Mouse (Mus musculus) neural tube, embryonic 13.5 days (tissue): ENCODE data around the gene Pex19. TPM values are rescaled to one million over a fixed set of nuclear protein-coding genes. Genes with fewer than 3 reads are reported as not detected.

Experiments
- ATAC-seq: fragments of 200-750 bp; cut with Nextera tagmentation; 2 replicates; pipeline ENCODE4 v1.8.0; 2017; ENCODE audit warnings: low read depth, mild to moderate bottlenecking, moderate TSS enrichment, moderate library complexity
- H3K27ac ChIP-seq: fragments of 300-500 bp; sonication (generic); replicated peaks from 2 replicates; pipeline ENCODE4 v1.5.1; 2015; ENCODE audit warnings: moderate library complexity, mild to moderate bottlenecking, inconsistent platforms
- H3K27me3 ChIP-seq: fragments of 300-500 bp; sonication (generic); 2 replicates; pipeline ENCODE4 v1.6.1; 2015; ENCODE audit warnings: mild to moderate bottlenecking, inconsistent platforms
- H3K36me3 ChIP-seq: fragments of 300-500 bp; sonication (generic); 2 replicates; pipeline ENCODE4 v1.6.1; 2015; ENCODE audit warnings: mild to moderate bottlenecking, inconsistent platforms
- H3K4me1 ChIP-seq: fragments of 300-500 bp; sonication (generic); replicated peaks from 2 replicates; pipeline ENCODE4 v1.6.1; 2015; ENCODE audit warnings: inconsistent platforms
- H3K4me2 ChIP-seq: fragments of 300-500 bp; sonication (generic); 2 replicates; pipeline ENCODE4 v1.6.1; 2015; ENCODE audit warnings: inconsistent platforms, mild to moderate bottlenecking, moderate library complexity
- H3K4me3 ChIP-seq: fragments of 300-500 bp; sonication (generic); 2 replicates; pipeline ENCODE4 v1.5.1; 2015; ENCODE audit warnings: mild to moderate bottlenecking, inconsistent platforms
- H3K9ac ChIP-seq: fragments of 300-500 bp; sonication (generic); 2 replicates; pipeline ENCODE4 v1.6.1; 2015; ENCODE audit warnings: moderate library complexity, mild to moderate bottlenecking, inconsistent platforms
- H3K9me3 ChIP-seq: fragments of 300-500 bp; sonication (generic); 2 replicates; pipeline ENCODE4 v1.6.1; 2016; ENCODE audit warnings: inconsistent platforms
- WGBS: fragments of 180-500 bp; shearing (Covaris S2); methylation state at CpG from one replicate; pipeline ENCODE4 v1.1.7; 2015; 5-methylcytosine and 5-hydroxymethylcytosine counted together
- polyA plus RNA-seq: library from polyadenylated mRNA; unstranded; fragments of >200 nt; fragmentation: Nextera tagmentation; extraction: Ambion mirVana; gene quantifications from 2 replicates; pipeline ENCODE4 v1.2.1, GENCODE M21; 2015

Pex19 gene
- polyA plus RNA-seq, 1 experiment from 2014 or later = 164 TPM

GRCm38 (mm10) chr1:172116948-172117347 lies 9.6 kb upstream of the Pex19 start:
- Histone ChIP-seq H3K36me3 (peaks cover 98% of the 10 kb centered on the region), H3K27me3 (no peaks in the 10 kb centered on the region), H3K4me1 (no peaks in the 10 kb centered on the region), H3K9ac (0 out of 2 replicates have a peak overlapping the region, but pooled peaks have one; percentile 8), H3K27ac (no peak overlapping the region), H3K4me2 (no peak overlapping the region), H3K4me3 (no peak overlapping the region), H3K9me3 (no peaks in the 10 kb centered on the region)
- no peak for ATAC-seq
- 93% methylated on average over 5 of the region's 5 CpGs for WGBS

DNA sequence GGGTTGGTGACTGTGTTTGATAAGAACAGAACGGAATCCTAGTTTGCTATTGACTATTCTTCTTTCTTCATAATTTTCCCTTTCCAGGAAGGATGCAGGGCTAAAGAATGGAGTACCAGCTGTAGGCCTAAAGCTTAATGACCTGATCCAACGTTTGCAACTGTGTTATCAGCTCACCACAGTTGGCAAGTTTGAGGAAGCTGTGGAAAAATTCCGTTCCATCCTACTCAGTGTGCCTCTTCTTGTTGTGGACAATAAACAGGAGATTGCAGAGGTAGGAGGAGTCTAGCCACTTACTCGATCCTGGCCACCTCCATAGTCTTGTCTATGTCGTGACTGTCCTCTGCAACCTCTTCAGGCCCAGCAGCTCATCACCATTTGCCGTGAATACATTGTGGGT lies 7.5 kb upstream of the Pex19 start:
- WGBS = 80% methylated on average over 6 of the region's 6 CpGs
- no peak for ATAC-seq
- Histone ChIP-seq H3K27me3 (no peaks in the 10 kb centered on the region), H3K4me2 (no peak overlapping the region), H3K9ac (no peak overlapping the region), H3K9me3 (no peaks in the 10 kb centered on the region), H3K36me3 (peaks cover 99% of the 10 kb centered on the region), H3K27ac (no peak overlapping the region), H3K4me3 (no peak overlapping the region), H3K4me1 (no peaks in the 10 kb centered on the region)

DNA sequence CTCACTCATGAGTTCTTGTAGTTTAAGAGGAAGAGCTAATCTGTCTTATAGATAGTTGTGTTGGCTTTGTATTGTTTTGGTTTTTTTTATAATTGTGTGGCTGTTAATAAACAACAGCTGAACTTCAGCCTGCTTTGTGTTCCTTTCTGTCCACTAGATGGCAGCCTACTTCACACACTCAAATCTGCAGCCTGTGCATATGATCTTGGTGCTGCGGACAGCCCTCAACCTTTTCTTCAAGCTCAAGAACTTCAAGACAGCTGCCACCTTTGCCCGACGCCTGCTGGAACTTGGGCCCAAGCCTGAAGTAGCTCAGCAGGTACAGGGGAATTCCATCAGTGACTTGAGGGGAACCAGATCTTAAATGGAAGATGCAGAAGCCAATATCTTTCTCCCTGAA lies 6.8 kb upstream of the Pex19 start:
- 51% methylated on average over 3 of the region's 3 CpGs for WGBS
- ATAC-seq = no peak

DNA sequence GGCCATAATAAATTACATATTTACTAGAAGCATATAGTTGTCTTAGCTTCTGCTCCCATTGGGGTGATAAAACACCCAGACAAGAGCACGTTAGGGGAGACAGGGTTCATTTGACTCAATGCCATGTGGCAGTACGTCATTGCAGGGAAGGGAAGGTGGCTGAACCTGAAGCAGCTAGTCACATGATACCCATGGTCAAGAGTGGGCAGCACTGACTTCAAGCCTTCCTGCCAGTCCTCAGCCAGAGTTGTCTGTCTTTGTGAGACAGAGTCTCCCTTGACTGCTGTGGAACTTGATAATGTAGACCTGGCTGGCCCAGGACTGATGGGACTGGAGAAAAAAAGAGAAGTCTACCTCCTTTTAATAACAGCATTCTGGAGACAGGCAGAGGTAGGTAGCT lies 3.9 kb upstream of the Pex19 start:
- peaks cover 13% of the 10 kb centered on the region for H3K4me1 ChIP-seq
- H3K4me2 ChIP-seq = no peak overlapping the region
- H3K9me3 ChIP-seq = no peaks in the 10 kb centered on the region
- WGBS = 82% methylated on average over 2 of the region's 2 CpGs
- H3K27me3 ChIP-seq = no peaks in the 10 kb centered on the region
- no peak overlapping the region for H3K27ac ChIP-seq
- H3K4me3 ChIP-seq = no peak overlapping the region
- H3K9ac ChIP-seq = no peak overlapping the region
- no peak for ATAC-seq
- H3K36me3 ChIP-seq = peaks cover 63% of the 10 kb centered on the region

More for the DNA sequence above, 6.8 kb upstream of the Pex19 start:
- H3K36me3 ChIP-seq = peaks cover 93% of the 10 kb centered on the region
- no peak overlapping the region for H3K27ac ChIP-seq
- no peak overlapping the region for H3K4me2 ChIP-seq
- no peaks in the 10 kb centered on the region for H3K27me3 ChIP-seq
- H3K9me3 ChIP-seq = no peaks in the 10 kb centered on the region
- no peak overlapping the region for H3K4me3 ChIP-seq
- H3K4me1 ChIP-seq = no peaks in the 10 kb centered on the region
- no peak overlapping the region for H3K9ac ChIP-seq

DNA sequence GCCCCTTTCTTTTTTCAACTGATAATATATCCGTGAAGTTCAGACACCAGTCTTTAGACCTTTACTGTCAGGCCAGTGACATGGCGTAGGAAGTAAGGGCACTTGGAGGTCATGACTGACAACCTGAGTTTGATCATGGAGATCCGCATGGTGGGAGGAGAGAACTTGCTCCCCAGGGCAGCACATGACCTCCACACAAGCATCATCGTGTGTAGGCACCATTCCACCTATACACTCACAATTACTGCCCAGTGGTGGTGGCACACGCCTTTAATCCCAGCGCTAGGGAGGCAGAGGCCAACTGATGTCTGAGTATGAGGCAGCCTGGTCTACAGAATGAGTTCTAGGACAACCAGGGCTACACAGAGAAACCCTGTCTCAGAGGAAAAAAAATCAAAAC lies 2.0 kb upstream of the Pex19 start:
- H3K4me2 ChIP-seq = no peak overlapping the region
- 84% methylated on average over 6 of the region's 6 CpGs for whole genome bisulfite sequencing
- H3K27ac ChIP-seq = no peak overlapping the region
- no peak overlapping the region for H3K9ac ChIP-seq
- peaks cover 22% of the 10 kb centered on the region for H3K4me1 ChIP-seq
- H3K4me3 ChIP-seq = no peak overlapping the region
- H3K9me3 ChIP-seq = no peaks in the 10 kb centered on the region
- H3K36me3 ChIP-seq = peaks cover 55% of the 10 kb centered on the region
- no peak for ATAC-seq
- H3K27me3 ChIP-seq = no peaks in the 10 kb centered on the region

GRCm38 (mm10) chr1:172127487-172127886 lies 932 bp downstream of the Pex19 start:
- peaks cover 55% of the 10 kb centered on the region for H3K36me3 ChIP-seq
- H3K27me3 ChIP-seq = no peaks in the 10 kb centered on the region
- H3K27ac ChIP-seq = no peak overlapping the region
- peak overlapping the region; percentile 91 for H3K9ac ChIP-seq
- no peaks in the 10 kb centered on the region for H3K9me3 ChIP-seq
- ATAC-seq = no peak
- H3K4me3 ChIP-seq = peak overlapping the region; percentile 73
- 43% methylated on average over 5 of the region's 5 CpGs for WGBS
- H3K4me2 ChIP-seq = peak overlapping the region; percentile 61
- peaks cover 22% of the 10 kb centered on the region for H3K4me1 ChIP-seq

DNA sequence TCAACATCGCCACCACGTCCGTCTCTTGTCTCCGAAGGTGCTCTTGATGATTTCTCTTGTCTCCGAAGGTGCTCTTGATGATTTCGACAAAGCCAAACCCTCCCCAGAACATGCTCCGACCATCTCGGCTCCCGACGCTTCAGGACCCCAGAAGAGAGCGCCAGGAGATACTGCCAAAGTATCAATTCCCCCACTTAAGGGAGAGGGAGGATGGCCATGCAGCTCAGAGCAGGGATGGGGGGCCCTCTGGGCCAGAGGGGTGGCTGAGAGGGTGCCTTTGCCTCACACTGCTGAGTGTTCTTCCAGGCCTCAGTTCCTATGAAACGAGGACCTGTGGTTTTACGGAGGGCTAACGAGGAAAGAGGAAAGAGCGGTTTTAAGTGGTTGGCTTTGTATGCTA lies 2.0 kb downstream of the Pex19 start:
- Histone ChIP-seq H3K9ac (0 out of 2 replicates have a peak overlapping the region, but pooled peaks have one; percentile 8), H3K4me3 (no peak overlapping the region), H3K36me3 (peaks cover 55% of the 10 kb centered on the region), H3K4me1 (peaks cover 22% of the 10 kb centered on the region), H3K27me3 (no peaks in the 10 kb centered on the region), H3K27ac (no peak overlapping the region), H3K4me2 (no peak overlapping the region), H3K9me3 (no peaks in the 10 kb centered on the region)
- WGBS = 90% methylated on average over 15 of the region's 15 CpGs
- ATAC-seq = no peak

- H3K9me3 ChIP-seq = no peaks in the 10 kb centered on the region
- 71% methylated on average over 2 of the region's 2 CpGs for WGBS
- no peak overlapping the region for H3K4me3 ChIP-seq
- peaks cover 22% of the 10 kb centered on the region for H3K4me1 ChIP-seq
- H3K27ac ChIP-seq = no peak overlapping the region
- H3K4me2 ChIP-seq = no peak overlapping the region
- H3K9ac ChIP-seq = no peak overlapping the region
- no peak for ATAC-seq
- H3K27me3 ChIP-seq = no peaks in the 10 kb centered on the region
- H3K36me3 ChIP-seq = peaks cover 56% of the 10 kb centered on the region
These were observed 2.6 kb downstream of the Pex19 start for GRCm38 (mm10) chr1:172129108-172129507.

- Histone ChIP-seq H3K27ac (no peak overlapping the region), H3K4me2 (no peak overlapping the region), H3K4me1 (peaks cover 22% of the 10 kb centered on the region), H3K9me3 (no peaks in the 10 kb centered on the region), H3K27me3 (no peaks in the 10 kb centered on the region), H3K4me3 (no peak overlapping the region), H3K9ac (no peak overlapping the region), H3K36me3 (peaks cover 63% of the 10 kb centered on the region)
- no peak for ATAC-seq
- WGBS = 89% methylated on average over 5 of the region's 5 CpGs
These were observed 3.2 kb downstream of the Pex19 start for GRCm38 (mm10) chr1:172129780-172130179.

DNA sequence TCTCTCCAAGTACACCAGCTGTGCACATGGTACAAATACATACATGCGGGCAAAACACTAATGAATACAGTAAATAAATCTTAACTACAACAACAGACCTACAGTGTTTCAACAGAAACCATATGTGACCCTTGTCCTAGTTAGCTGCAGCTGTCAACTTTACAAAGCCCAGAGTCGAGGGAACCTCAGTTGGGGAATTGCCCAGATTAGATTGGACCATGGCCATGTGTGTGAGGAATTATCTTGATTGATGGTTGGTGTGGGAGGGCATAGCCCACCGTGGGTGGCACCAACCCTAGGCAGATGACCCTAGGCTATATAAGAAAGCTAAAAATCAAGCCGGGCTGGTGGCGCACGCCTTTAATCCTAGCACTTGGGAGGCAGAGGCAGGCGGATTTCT lies 5.8 kb downstream of the Pex19 start:
- Histone ChIP-seq H3K4me2 (no peak overlapping the region), H3K9me3 (no peaks in the 10 kb centered on the region), H3K36me3 (peaks cover 77% of the 10 kb centered on the region), H3K4me3 (no peak overlapping the region), H3K4me1 (peaks cover 12% of the 10 kb centered on the region), H3K27me3 (no peaks in the 10 kb centered on the region), H3K27ac (no peak overlapping the region), H3K9ac (no peak overlapping the region)
- ATAC-seq = no peak
- WGBS = 84% methylated on average over 7 of the region's 7 CpGs

- whole genome bisulfite sequencing = 92% methylated on average over 7 of the region's 7 CpGs
- no peak for ATAC-seq
- H3K4me3 ChIP-seq = no peak overlapping the region
- no peak overlapping the region for H3K4me2 ChIP-seq
- H3K9me3 ChIP-seq = no peaks in the 10 kb centered on the region
- H3K9ac ChIP-seq = no peak overlapping the region
- H3K4me1 ChIP-seq = peaks cover under 1% of the 10 kb centered on the region; the same call in 1 of the 2 replicates
- no peak overlapping the region for H3K27ac ChIP-seq
- peaks cover 76% of the 10 kb centered on the region for H3K36me3 ChIP-seq
- H3K27me3 ChIP-seq = no peaks in the 10 kb centered on the region
These were observed 7.0 kb downstream of the Pex19 start for GRCm38 (mm10) chr1:172133535-172133934.

DNA sequence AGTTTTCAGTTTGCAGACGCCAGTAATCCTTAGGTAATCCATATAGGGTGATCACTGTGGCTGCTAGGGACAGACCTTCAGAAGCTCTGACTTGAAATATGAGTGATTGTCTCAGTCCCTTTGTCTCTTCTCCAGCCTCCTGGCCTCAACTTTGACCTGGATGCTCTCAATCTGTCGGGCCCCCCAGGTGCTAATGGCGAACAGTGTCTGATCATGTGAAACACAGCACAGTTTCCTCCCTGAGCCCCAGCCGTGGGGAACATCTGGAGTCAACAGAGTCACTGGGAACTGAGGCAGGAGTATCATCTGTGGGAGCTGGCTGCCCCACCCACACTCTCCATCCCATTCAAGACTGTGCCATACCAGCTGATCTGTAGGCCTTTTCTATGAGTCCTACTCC lies 7.5 kb downstream of the Pex19 start:
- Histone ChIP-seq H3K9me3 (no peaks in the 10 kb centered on the region), H3K27ac (no peak overlapping the region), H3K27me3 (no peaks in the 10 kb centered on the region), H3K36me3 (peaks cover 71% of the 10 kb centered on the region), H3K4me3 (no peak overlapping the region), H3K4me1 (no peaks in the 10 kb centered on the region), H3K9ac (no peak overlapping the region), H3K4me2 (no peak overlapping the region)
- no peak for ATAC-seq
- WGBS = 86% methylated on average over 4 of the region's 4 CpGs

DNA sequence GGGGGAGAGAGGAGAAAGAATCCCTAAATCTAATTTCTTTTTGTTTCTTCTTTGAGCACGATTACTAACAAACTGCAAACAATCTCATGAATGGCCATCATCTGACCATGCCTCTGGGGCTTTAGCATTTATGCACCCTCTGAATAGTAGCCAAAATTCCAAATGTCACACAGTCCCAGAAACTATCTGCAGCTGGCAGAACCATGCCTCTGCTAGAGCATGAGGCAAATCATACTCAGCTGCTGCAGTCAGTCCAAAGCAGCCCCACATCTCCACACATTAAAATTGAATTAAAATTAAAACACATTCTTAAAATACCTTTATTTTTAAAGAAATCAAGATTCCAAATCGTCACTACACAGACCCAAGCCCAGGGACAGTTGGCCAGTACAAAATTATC lies 13.6 kb downstream of the Pex19 start:
- H3K27ac ChIP-seq = no peak overlapping the region
- H3K4me1 ChIP-seq = no peaks in the 10 kb centered on the region
- H3K4me2 ChIP-seq = no peak overlapping the region
- H3K36me3 ChIP-seq = peaks cover 10% of the 10 kb centered on the region
- no peak for ATAC-seq
- H3K4me3 ChIP-seq = no peak overlapping the region
- 86% methylated on average over 2 of the region's 2 CpGs for WGBS
- no peak overlapping the region for H3K9ac ChIP-seq
- no peaks in the 10 kb centered on the region for H3K9me3 ChIP-seq
- H3K27me3 ChIP-seq = no peaks in the 10 kb centered on the region
